Mouse (Mus musculus) embryo, embryonic 9.5 days (tissue): ENCODE measurements around the gene Scd1.

Source experiments
- DNase-seq: peaks from one replicate; pipeline ENCODE4 v3.0.0-alpha.2; 2017; ENCODE audit errors: extremely low spot score

The Scd1 gene

GRCm38 (mm10) chr19:44364029-44364428 is 43.6 kb downstream of the Scd1 start:
- DNase-seq = no peak

GRCm38 (mm10) chr19:44363529-44363928 is 44.1 kb downstream of the Scd1 start:
- peak; percentile 77 for DNase-seq

- DNase-seq = no peak
Measured at GRCm38 (mm10) chr19:44358700-44359099, 49.0 kb downstream of the Scd1 start.

GRCm38 (mm10) chr19:44351756-44352155 is 55.9 kb downstream of the Scd1 start:
- DNase-seq = no peak

GRCm38 (mm10) chr19:44349689-44350088 is 58.0 kb downstream of the Scd1 start:
- no peak for DNase-seq
